Mouse (Mus musculus) B cell, adult 2 months (primary cell): ENCODE measurements around the gene Top3a.

Experiments used
- DNase-seq, 2 experiments: peaks; one replicate each; pipeline ENCODE4 v3.0.0; 2022

The Top3a gene

GRCm38 (mm10) chr11:60774158-60774689 lies 2.9 kb downstream of the Top3a start:
- no peak for DNase-seq

GRCm38 (mm10) chr11:60772161-60772560 lies 5.0 kb downstream of the Top3a start:
- DNase-seq = no peak

- no peak for DNase-seq
Measured at GRCm38 (mm10) chr11:60770776-60771175, 6.4 kb downstream of the Top3a start.

- DNase-seq = no peak
Measured at GRCm38 (mm10) chr11:60769322-60769721, 7.8 kb downstream of the Top3a start.

GRCm38 (mm10) chr11:60766969-60767368 lies 10.2 kb downstream of the Top3a start:
- DNase-seq = no peak

GRCm38 (mm10) chr11:60761681-60762080 lies 15.5 kb downstream of the Top3a start:
- DNase-seq = no peak

GRCm38 (mm10) chr11:60755570-60755969 lies 21.6 kb downstream of the Top3a start:
- no peak for DNase-seq

GRCm38 (mm10) chr11:60740321-60740720 lies 36.8 kb downstream of the Top3a start:
- no peak for DNase-seq

- no peak for DNase-seq
Measured at GRCm38 (mm10) chr11:60737450-60737849, 39.7 kb downstream of the Top3a start.

GRCm38 (mm10) chr11:60736491-60736890 lies 40.7 kb downstream of the Top3a start:
- DNase-seq = no peak

- DNase-seq = no peak
Measured at GRCm38 (mm10) chr11:60735191-60735590, 42.0 kb downstream of the Top3a start.

- DNase-seq = no peak
Measured at GRCm38 (mm10) chr11:60734206-60734605, 43.0 kb downstream of the Top3a start.

- no peak for DNase-seq
Measured at GRCm38 (mm10) chr11:60731251-60731650, 45.9 kb downstream of the Top3a start.

GRCm38 (mm10) chr11:60730169-60730568 lies 47.0 kb downstream of the Top3a start:
- no peak for DNase-seq

GRCm38 (mm10) chr11:60729217-60729641 lies 47.9 kb downstream of the Top3a start:
- no peak for DNase-seq

GRCm38 (mm10) chr11:60728260-60728761 lies 48.9 kb downstream of the Top3a start, which contains the start of gene Mief2:
Gene Mief2 (plus strand): TSS chr11:60728398.
- DNase-seq = peak; percentile 90 to 93

GRCm38 (mm10) chr11:60727392-60728140 lies 49.6 kb downstream of the Top3a start:
- DNase-seq = no peak

- peak; percentile 86 to 88 for DNase-seq
Measured at GRCm38 (mm10) chr11:60726601-60727391, 50.4 kb downstream of the Top3a start, which contains the start of gene Flii. Gene Flii (minus strand): TSS chr11:60727263.

- DNase-seq = no peak
Measured at GRCm38 (mm10) chr11:60719263-60719662, 57.9 kb downstream of the Top3a start.

- no peak for DNase-seq
Measured at GRCm38 (mm10) chr11:60715833-60716232, 61.3 kb downstream of the Top3a start.

- DNase-seq = no peak
Measured at GRCm38 (mm10) chr11:60712639-60713255, 64.4 kb downstream of the Top3a start.

GRCm38 (mm10) chr11:60712040-60712439 lies 65.1 kb downstream of the Top3a start:
- DNase-seq = no peak

GRCm38 (mm10) chr11:60711218-60711617 lies 65.9 kb downstream of the Top3a start:
- DNase-seq = no peak
